Mouse (Mus musculus): ENCODE results near the gene Fem1b. TPM values are rescaled to one million over a fixed set of nuclear protein-coding genes. Genes with fewer than 3 reads are reported as not detected.

Fem1b gene
- polyA plus RNA-seq, 1 experiment from 2014 or later = 37.6 TPM

GRCm38 (mm10) chr9:62817828-62818614, 6.3 kb upstream of the Fem1b start:
- DNase-seq (no peak), ATAC-seq (ENCODE audit: insufficient read depth) (no peak)
- no peak overlapping the region for H3K27ac ChIP-seq (ENCODE audit: low read depth)
- TF ChIP-seq CTCF (IDR thresholded peaks at IDR 0.05; ENCODE audit: low read depth) = no peak
- WGBS = 61% methylated on average over 4 of the region's 4 CpGs
- H3K4me2 ChIP-seq = no peak overlapping the region
- no peak overlapping the region for H3K9ac ChIP-seq
- no peaks in the 10 kb centered on the region for H3K9me3 ChIP-seq (ENCODE audit: low read depth, low read length)
- H3K4me3 ChIP-seq (ENCODE audit: low read depth, low read length) = no peak overlapping the region
- no peaks in the 10 kb centered on the region for H3K4me1 ChIP-seq (ENCODE audit: insufficient read depth)
- no peaks in the 10 kb centered on the region for H3K36me3 ChIP-seq (ENCODE audit: insufficient read depth)
- H3K27me3 ChIP-seq (ENCODE audit: insufficient read depth, low read length) = no peaks in the 10 kb centered on the region

- no peak for ATAC-seq (ENCODE audit: insufficient read depth)
- DNase-seq = peak; percentile 47
- Histone ChIP-seq H3K27ac (ENCODE audit: low read depth) (no peak overlapping the region), H3K4me3 (ENCODE audit: low read depth, low read length) (no peak overlapping the region), H3K9me3 (ENCODE audit: low read depth, low read length) (no peaks in the 10 kb centered on the region), H3K4me1 (ENCODE audit: insufficient read depth) (no peaks in the 10 kb centered on the region; the same call in 1 of the 2 replicates), H3K36me3 (ENCODE audit: insufficient read depth) (no peaks in the 10 kb centered on the region), H3K27me3 (ENCODE audit: insufficient read depth, low read length) (no peaks in the 10 kb centered on the region), H3K4me2 (no peak overlapping the region), H3K9ac (no peak overlapping the region)
- no peak for TF ChIP-seq CTCF (IDR thresholded peaks at IDR 0.05; ENCODE audit: low read depth)
- 59% methylated on average over 12 of the region's 12 CpGs for WGBS
Observed at GRCm38 (mm10) chr9:62817099-62817571, 5.4 kb upstream of the Fem1b start.

- Histone ChIP-seq H3K4me1 (ENCODE audit: insufficient read depth) (no peaks in the 10 kb centered on the region; the same call in 1 of the 2 replicates), H3K4me2 (no peak overlapping the region), H3K27ac (ENCODE audit: low read depth) (no peak overlapping the region), H3K4me3 (ENCODE audit: low read depth, low read length) (no peak overlapping the region), H3K9ac (no peak overlapping the region), H3K36me3 (ENCODE audit: insufficient read depth) (no peaks in the 10 kb centered on the region), H3K27me3 (ENCODE audit: insufficient read depth, low read length) (no peaks in the 10 kb centered on the region), H3K9me3 (ENCODE audit: low read depth, low read length) (no peaks in the 10 kb centered on the region)
- no peak for DNase-seq
- ATAC-seq (ENCODE audit: insufficient read depth) = no peak
- TF ChIP-seq CTCF (IDR thresholded peaks at IDR 0.05; ENCODE audit: low read depth) = no peak
- WGBS = 74% methylated on average over 9 of the region's 9 CpGs
Observed at GRCm38 (mm10) chr9:62816323-62817098, 4.8 kb upstream of the Fem1b start.

- Histone ChIP-seq H3K4me1 (ENCODE audit: insufficient read depth) (no peaks in the 10 kb centered on the region; the same call in 1 of the 2 replicates), H3K9ac (no peak overlapping the region), H3K4me2 (no peak overlapping the region), H3K27ac (ENCODE audit: low read depth) (no peak overlapping the region), H3K36me3 (ENCODE audit: insufficient read depth) (no peaks in the 10 kb centered on the region), H3K27me3 (ENCODE audit: insufficient read depth, low read length) (no peaks in the 10 kb centered on the region), H3K4me3 (ENCODE audit: low read depth, low read length) (no peak overlapping the region), H3K9me3 (ENCODE audit: low read depth, low read length) (no peaks in the 10 kb centered on the region)
- ATAC-seq (ENCODE audit: insufficient read depth) = no peak
- WGBS = 52% methylated on average over 2 of the region's 2 CpGs
- TF ChIP-seq CTCF (IDR thresholded peaks at IDR 0.05; ENCODE audit: low read depth) = no peak
- DNase-seq = no peak
Observed at GRCm38 (mm10) chr9:62814751-62815150, 3.0 kb upstream of the Fem1b start.

- H3K27me3 ChIP-seq (ENCODE audit: insufficient read depth, low read length) = no peaks in the 10 kb centered on the region
- peaks cover 8% of the 10 kb centered on the region; the same call in 1 of the 2 replicates for H3K4me1 ChIP-seq (ENCODE audit: insufficient read depth)
- H3K4me3 ChIP-seq (ENCODE audit: low read depth, low read length) = peak overlapping the region; percentile 100
- H3K27ac ChIP-seq (ENCODE audit: low read depth) = peak overlapping the region; percentile 96
- H3K9ac ChIP-seq = peak overlapping the region; percentile 96
- WGBS = 12% methylated on average over 14 of the region's 14 CpGs
- peak; percentile 25 for ATAC-seq (ENCODE audit: insufficient read depth)
- peak overlapping the region; percentile 94 for H3K4me2 ChIP-seq
- H3K36me3 ChIP-seq (ENCODE audit: insufficient read depth) = 0 out of 2 replicates have a peak, but pooled peaks cover 3% of the 10 kb centered on the region
- no peak for TF ChIP-seq CTCF (IDR thresholded peaks at IDR 0.05; ENCODE audit: low read depth)
- DNase-seq = peak; percentile 54
- H3K9me3 ChIP-seq (ENCODE audit: low read depth, low read length) = no peaks in the 10 kb centered on the region
Observed at GRCm38 (mm10) chr9:62812216-62813049, 699 bp upstream of the Fem1b start.

All from lung, embryonic 14.5 days (tissue).